Mouse (Mus musculus): Measurements from ENCODE around the gene Tectb.
"Not testable (repeated sequence)": the region's sequence is repeated elsewhere in the genome, so short reads cannot be mapped to it uniquely, and the experiment has no call there.

The Tectb gene

DNA sequence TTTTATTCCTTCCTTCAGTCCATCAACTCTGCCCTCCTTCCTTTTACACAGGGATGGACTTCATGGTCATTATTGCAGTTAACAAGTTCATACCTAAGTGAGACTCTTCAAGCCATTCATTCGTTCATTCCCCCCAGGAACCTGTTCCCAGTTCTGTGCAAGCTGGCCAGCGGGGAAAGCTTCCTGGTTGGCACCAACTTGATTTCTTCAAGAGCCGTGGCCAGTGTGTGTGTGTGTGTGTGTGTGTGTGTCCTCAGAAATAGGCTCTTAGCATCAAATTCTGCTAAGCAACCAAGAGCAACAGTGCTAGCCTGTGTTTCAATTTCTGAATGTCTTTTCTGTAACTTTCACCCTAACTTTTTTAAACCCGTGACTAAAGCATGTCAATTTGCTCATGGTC lies 14.6 kb upstream of the Tectb start:
- DNase-seq (ENCODE audit: low read depth): no peak

GRCm38 (mm10) chr19:55166741-55167140 lies 13.8 kb upstream of the Tectb start:
- no peak for DNase-seq (ENCODE audit: low read depth)

DNA sequence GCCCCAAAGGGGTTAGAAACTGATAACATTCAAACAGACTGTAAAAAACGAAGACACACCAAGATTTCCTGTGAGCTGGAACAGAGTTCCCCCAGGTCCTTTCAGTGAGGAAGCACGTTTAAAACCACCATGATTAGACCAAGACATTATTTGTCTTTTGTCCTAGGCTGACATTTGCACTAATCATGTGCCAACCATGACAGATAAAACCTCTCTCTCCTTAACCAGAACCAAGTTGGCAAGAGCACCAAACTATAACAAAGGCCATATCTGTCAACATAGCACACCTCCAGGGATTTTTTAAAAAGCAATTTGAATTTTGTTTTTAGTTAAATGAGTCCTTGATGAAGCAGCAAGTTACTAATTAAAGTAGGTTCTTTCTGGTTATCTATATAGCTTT lies 12.8 kb upstream of the Tectb start:
- DNase-seq (ENCODE audit: low read depth): no peak

DNA sequence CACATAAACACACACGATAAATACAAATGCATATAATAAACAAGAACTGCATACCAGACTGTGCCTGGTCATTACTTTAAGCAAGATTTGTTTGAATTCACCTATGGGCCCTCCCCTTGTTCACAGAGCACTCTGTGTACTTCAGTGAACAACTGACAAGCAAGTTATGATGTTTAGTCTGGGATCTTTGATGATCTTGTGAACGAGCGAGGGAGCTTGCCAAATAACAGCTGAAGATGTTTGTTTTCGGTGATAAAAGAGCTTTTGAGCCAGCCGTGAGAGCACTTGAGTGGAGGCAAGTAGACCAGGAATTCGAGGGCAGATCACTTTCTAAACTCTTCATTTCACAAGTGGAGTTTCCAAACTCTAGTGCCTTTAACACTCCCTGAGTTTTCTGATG lies 12.2 kb upstream of the Tectb start:
- DNase-seq (ENCODE audit: low read depth): no peak

DNA sequence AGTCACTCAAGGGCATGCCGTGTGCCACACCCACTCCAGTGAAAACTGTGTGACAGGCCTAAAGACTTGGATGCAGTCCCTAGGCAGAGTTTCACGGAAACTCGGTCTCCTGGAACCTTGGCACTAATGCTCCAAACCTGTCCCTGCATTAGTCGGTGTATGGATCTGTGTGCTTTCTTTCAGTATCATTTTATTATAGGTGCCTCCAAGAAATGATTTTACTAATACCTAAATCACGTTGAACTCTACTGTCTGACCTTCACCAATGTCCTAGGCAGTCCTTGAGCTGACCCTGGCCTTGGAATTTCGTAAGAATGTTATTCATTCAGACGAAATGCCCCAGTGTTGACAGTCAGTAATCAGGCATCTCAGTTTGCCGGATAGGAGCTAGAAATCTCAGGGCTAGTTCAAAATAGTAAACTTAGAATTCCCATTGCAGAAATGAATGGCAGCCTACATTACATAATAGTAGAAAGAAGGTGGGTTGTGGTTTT lies 11.2 kb upstream of the Tectb start:
- not testable (repeated sequence) for DNase-seq (ENCODE audit: low read depth)

GRCm38 (mm10) chr19:55170399-55170798 lies 10.1 kb upstream of the Tectb start:
- DNase-seq (ENCODE audit: low read depth): no peak

DNA sequence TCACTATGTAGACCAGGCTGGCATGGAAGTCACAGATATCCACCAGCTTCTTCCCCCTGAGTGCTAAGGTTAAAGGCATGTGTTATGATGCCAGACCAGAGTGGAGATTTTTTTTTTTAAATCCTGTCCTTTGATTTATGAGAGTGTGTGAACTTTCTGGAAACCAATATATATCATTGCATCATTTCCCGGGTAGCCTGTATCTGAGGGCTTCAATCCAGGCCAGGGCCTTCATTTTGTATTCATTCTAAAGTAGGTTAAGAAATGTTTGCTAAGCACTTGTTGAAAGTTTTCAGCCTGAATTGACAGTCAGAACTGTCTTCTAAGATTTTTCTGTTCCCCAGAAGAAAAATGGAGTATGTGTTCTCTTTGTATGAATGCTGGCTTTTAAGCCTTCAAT lies 8.9 kb upstream of the Tectb start:
- no peak for DNase-seq (ENCODE audit: low read depth)

DNA sequence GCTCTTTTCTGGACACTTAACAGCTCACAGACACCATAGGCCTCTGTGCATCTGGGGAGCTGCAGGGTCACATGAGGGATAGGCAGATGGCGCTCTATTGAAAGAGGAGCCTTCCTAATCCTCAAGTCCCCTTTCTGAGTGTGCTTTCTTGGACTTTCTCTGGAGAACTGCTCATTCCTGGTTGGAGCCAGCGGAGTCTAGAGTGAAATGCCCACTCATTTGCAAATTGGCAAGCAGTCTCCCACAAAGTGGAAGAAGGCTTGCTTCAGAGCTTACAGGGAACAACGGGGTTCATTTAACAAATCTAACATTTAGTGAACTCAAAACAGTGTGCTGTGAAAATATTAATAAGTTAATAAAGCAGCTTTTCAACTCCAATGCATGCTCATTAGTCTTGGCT lies 3.4 kb upstream of the Tectb start:
- no peak for DNase-seq (ENCODE audit: low read depth)

DNA sequence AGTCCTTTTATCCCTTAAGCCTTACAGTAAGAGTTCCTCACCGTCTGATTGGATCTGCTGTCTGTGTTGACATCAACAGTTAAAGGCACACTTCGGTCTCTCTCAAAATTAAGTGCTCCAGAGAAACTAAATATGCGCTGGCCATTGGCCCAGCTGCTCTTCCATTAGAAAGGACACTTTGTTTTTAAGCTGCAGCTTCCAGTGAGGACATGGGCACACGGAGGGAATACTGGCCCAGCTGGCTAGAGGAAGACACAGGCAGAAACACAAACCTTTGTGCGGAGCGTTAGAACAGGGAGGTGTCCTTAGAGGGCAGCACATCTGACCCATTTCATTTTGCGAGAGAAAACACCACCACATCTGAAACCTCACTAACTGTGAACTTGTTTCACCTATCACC lies 3.9 kb downstream of the Tectb start:
- DNase-seq (ENCODE audit: low read depth): no peak

DNA sequence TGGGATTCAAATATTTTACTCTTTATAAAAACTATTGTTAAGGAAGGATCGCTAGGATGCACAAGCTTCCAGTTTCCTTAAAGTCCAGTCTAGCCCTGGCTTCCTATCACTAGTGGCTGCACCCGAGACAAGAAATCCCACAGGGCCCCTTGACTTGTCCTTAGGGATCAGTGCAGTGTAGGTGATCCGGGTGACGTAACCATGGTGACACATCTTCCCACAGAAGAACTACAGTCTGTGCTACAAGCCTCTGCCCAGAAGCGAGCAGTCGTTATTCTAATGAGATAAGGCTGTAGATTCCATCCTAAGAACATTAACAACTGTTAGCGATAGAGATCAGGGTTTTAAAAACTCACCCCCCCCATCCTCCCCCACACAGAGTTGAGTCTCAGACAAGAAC lies 4.5 kb downstream of the Tectb start:
- DNase-seq (ENCODE audit: low read depth): no peak

DNA sequence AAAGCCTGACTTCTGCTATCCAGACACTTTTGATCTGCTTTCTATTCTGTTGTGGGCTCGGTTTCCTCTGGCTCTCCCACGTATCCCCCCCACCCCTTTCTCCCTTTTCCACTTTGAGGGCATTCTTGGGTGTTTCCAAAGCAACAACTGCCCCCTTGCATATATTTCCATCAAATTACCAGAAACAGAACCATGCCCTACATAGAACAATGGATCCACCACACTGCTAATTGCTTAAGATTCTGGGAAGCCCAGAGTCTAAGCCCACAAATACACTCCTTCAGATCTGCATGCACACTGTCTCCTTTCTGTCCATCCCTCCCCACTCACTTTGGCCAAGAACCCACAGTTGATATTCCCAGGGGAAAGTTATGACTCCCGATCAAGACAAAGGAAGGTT lies 5.1 kb downstream of the Tectb start:
- no peak for DNase-seq (ENCODE audit: low read depth)

GRCm38 (mm10) chr19:55190065-55190464 lies 9.5 kb downstream of the Tectb start:
- DNase-seq (ENCODE audit: low read depth): no peak

DNA sequence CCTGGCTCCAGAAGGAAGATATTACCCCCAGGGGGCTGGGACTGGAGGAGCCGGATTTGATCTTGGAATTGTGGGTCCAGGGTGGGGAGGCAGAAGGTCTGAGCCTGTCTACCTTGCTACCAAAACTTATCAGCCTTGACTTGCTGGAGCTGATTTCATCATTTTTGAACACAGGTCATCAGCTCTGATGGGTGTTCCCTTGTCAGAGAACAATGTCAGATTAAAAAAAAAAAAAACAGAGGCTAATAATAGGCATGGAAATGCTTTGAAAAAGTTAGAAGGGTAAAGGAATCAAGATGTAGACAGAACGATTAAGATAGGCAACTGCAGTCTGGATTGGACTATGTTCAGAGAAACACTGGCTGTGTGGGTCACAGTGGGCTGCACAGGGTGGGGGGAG lies 11.1 kb downstream of the Tectb start:
- no peak for DNase-seq (ENCODE audit: low read depth)

DNA sequence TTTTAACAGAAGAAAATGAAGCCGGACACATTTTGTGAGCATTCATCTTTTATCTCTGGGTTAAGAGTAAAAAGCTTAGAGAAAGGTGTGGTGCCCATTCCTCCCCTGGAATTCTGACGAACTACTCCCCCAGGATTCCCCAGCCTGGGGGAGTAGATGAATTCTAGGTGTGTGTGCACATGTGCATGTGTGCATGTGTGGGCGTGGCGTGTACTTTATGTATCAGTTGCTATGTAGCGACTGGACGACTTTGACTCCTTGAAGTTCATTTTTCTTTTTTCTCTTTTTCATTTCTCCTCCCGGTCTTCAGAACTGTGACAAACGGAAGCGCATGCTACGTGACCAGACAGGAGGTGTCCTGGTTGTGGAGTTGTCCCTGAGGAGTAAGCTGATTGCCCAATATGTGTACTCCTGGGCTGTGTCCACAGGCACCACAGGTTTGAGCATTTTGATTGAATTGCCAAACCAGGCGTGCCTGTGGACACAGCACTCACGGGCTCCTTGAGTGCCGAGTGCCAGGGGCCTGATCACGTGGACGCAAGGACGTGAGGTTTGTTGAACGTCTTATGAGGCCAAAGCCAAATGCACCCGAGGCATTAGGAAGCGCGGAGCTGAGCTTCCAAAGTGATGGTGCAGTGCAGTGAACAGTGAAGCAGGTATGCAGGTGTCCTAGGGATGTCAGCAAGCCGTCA lies 11.9 kb downstream of the Tectb start:
- DNase-seq (ENCODE audit: low read depth): no peak

- DNase-seq (ENCODE audit: low read depth): no peak
These were observed 13.3 kb downstream of the Tectb start for GRCm38 (mm10) chr19:55193717-55194394.

- DNase-seq (ENCODE audit: low read depth): no peak
These were observed 14.1 kb downstream of the Tectb start for GRCm38 (mm10) chr19:55194520-55195170.

DNA sequence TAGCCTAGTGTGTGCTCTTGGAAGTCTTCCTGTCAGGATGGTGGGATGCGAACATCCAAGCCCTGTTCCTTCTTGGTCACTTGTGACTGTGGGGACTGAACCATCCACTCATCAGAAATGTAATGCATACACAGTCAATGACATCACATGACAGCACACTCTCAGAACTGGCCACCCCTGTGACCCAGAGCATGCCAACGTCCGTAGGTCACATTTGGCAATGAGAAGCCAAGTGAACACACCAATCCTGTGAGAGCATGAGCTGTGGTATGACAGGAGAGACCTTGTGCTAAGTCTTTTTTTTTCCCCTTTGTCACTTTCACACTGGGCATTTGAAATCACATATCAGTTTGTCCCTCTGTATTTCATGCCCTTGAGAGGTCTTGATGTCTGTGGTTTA lies 15.0 kb downstream of the Tectb start:
- no peak for DNase-seq (ENCODE audit: low read depth)

GRCm38 (mm10) chr19:55198303-55198702 lies 17.8 kb downstream of the Tectb start:
- DNase-seq (ENCODE audit: low read depth): peak; percentile 31

GRCm38 (mm10) chr19:55206482-55207138 lies 26.1 kb downstream of the Tectb start:
- peak; percentile 71 for DNase-seq (ENCODE audit: low read depth)

DNA sequence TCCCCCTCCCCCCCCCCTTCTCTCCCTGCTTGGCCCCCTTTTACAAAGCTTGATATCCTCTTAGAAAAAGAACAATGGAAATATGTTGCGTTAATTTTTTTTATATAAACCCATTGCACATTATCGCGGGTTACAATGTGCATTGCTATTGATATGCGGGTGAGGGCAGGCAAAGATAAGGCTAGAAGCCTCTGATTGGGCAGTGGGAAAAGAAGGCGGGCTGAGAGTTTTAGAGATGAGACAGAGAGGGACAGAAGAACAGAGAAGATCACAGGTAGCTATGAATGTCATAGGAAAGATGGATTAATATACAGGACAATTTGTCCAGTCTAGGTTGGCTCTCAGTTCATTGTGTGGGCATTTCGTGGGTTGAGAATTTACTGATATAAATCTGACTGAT lies 26.7 kb downstream of the Tectb start:
- DNase-seq (ENCODE audit: low read depth): no peak

GRCm38 (mm10) chr19:55207746-55208538 lies 27.4 kb downstream of the Tectb start:
- no peak for DNase-seq (ENCODE audit: low read depth)

DNA sequence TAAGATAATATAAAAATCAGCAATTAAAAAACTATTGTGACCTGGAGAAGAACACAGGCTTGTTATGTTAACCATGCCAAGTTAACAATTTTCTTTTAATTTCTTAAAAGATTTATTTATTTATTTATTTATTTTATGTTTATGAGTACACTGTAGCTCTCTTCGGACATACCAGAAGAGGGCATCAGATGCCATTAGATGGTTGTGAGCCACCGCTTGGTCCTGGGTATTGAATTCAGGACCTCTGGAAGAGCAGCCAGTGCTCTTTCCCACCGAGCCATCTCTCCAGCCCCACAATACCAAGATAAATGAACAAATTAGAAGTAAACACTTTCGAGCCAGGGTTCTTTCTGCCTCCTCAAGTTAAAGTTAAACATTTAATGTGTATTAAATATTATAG lies 28.1 kb downstream of the Tectb start:
- no peak for DNase-seq (ENCODE audit: low read depth)

Data from naive thymus-derived CD4-positive, alpha-beta T cell, adult 2 months (primary cell).